Mouse (Mus musculus): Measurements from ENCODE around the gene Ttc26. TPM values are rescaled to one million over a fixed set of nuclear protein-coding genes. Genes with fewer than 3 reads are reported as not detected.
"Not testable (repeated sequence)": the region's sequence is repeated elsewhere in the genome, so short reads cannot be mapped to it uniquely, and the experiment has no call there.

Ttc26 gene
- polyA plus RNA-seq, 1 experiment from 2014 or later: 10.1 TPM

DNA sequence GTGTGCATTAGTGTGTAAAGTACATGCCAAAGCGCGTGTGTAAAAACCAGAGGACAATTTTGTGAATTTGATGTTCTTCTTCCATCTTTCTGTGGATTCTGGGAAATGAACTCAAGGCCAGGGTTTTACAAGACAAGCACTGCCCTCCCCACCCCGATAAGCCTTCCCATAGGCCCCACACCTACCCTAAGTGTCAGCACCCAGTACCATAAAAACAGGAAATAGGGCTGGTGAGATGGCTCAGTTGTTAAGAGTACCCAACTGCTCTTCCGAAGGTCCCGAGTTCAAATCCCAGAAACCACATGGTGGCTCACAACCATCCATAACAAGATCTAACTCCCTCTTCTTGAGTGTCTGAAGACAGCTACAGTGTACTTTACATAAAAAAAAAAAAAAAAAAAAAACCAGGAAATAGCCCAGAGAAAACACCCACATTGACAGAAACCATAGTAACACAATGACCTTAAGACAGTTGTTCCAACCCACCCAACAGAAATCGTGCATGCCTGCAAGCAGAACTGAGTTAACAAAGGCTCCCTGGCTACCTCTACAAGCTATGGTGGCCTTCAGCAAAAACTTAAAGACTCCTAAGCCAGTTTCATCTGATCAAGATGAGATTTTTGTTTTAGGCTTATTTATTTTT lies 32.3 kb upstream of the Ttc26 start:
- H3K4me1 ChIP-seq: peaks cover 10% of the 10 kb centered on the region; the same call in 1 of the 2 replicates
- peaks cover 24% of the 10 kb centered on the region for H3K27me3 ChIP-seq
- no peak overlapping the region for H3K4me3 ChIP-seq (replicated peaks)
- WGBS: 90% methylated on average over 6 of the region's 6 CpGs
- H3K4me2 ChIP-seq (replicated peaks): no peak overlapping the region
- no peaks in the 10 kb centered on the region for H3K36me3 ChIP-seq
- no peaks in the 10 kb centered on the region for H3K9me3 ChIP-seq (replicated peaks)
- no peak overlapping the region for H3K27ac ChIP-seq (replicated peaks)
- no peak for ATAC-seq (ENCODE audit: insufficient number of reproducible peaks, low FRiP score, low TSS enrichment, low read depth)
- no peak overlapping the region for H3K9ac ChIP-seq

DNA sequence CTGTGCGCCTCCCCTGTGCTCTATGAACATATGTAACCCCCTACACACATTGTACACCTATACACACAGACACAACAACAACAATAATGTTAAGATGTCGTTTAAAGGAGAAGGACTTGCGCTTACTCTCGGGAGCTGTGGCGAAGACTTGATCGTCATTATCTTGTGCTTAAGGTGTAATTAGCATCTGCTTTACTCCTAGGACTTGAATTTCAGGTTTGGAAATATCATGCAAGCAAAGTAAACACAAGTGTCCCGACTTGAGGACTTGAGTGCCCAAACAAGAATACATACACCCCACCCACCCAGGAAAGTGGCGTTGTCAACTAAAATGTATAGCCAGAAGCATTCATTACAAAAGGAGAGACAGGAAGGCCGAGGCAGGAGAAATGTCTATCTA lies 31.5 kb upstream of the Ttc26 start:
- Histone ChIP-seq H3K27me3 (peaks cover 30% of the 10 kb centered on the region), H3K9ac (no peak overlapping the region), H3K36me3 (no peaks in the 10 kb centered on the region), H3K9me3 (replicated peaks) (no peaks in the 10 kb centered on the region), H3K4me3 (replicated peaks) (no peak overlapping the region), H3K4me2 (replicated peaks) (no peak overlapping the region), H3K4me1 (peaks cover 17% of the 10 kb centered on the region), H3K27ac (replicated peaks) (no peak overlapping the region)
- 64% methylated on average over 9 of the region's 9 CpGs for WGBS
- no peak for ATAC-seq (ENCODE audit: insufficient number of reproducible peaks, low FRiP score, low TSS enrichment, low read depth)

DNA sequence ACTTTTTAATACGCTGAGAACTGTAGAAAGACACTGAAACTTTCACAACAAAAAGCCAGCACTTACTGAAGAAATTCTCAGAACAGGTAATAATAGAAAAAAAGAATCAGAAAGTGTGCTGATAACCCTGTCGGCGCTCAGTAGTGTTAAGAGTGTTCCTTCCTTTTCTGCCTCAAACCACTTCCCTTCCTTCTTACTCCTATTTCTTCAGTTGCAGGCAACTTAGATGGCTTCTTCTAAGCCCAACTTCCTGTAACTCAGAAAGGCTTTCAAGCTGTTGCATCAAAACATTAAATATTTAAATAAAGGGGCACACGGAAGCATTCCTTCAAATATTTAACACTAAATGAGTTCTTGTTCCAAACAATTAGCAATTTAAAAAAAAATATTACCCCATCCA lies 29.3 kb upstream of the Ttc26 start:
- Histone ChIP-seq H3K27ac (replicated peaks) (no peak overlapping the region), H3K4me3 (replicated peaks) (no peak overlapping the region), H3K9me3 (replicated peaks) (no peaks in the 10 kb centered on the region), H3K36me3 (no peaks in the 10 kb centered on the region), H3K4me2 (replicated peaks) (no peak overlapping the region), H3K27me3 (peaks cover 50% of the 10 kb centered on the region), H3K4me1 (peaks cover 21% of the 10 kb centered on the region), H3K9ac (no peak overlapping the region)
- ATAC-seq (ENCODE audit: insufficient number of reproducible peaks, low FRiP score, low TSS enrichment, low read depth): no peak
- 59% methylated on average over 4 of the region's 4 CpGs for WGBS

DNA sequence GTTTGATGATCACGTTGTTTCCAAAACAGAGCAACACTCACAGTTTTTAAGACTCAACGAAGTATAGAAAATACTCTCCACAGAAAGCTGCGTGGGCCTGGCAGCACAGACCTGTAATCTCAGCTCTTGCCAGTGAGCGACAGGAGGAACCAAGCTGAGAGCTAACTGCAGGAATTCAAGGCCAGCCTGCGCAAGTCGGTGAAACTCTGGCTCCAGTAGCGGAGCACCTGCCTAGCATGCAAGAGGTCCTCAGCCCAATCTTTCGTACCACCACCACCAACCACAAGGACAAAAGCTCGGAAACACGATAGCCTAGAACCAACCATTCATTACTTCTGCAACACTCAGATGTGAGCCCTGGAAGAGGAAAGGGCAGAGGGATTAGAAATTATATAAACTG lies 28.8 kb upstream of the Ttc26 start:
- Histone ChIP-seq H3K4me1 (peaks cover 21% of the 10 kb centered on the region), H3K27me3 (peaks cover 50% of the 10 kb centered on the region), H3K9me3 (replicated peaks) (no peaks in the 10 kb centered on the region), H3K9ac (no peak overlapping the region), H3K36me3 (no peaks in the 10 kb centered on the region), H3K27ac (replicated peaks) (no peak overlapping the region), H3K4me2 (replicated peaks) (no peak overlapping the region), H3K4me3 (replicated peaks) (no peak overlapping the region)
- no peak for ATAC-seq (ENCODE audit: insufficient number of reproducible peaks, low FRiP score, low TSS enrichment, low read depth)
- 21% methylated on average over 10 of the region's 10 CpGs for whole genome bisulfite sequencing

DNA sequence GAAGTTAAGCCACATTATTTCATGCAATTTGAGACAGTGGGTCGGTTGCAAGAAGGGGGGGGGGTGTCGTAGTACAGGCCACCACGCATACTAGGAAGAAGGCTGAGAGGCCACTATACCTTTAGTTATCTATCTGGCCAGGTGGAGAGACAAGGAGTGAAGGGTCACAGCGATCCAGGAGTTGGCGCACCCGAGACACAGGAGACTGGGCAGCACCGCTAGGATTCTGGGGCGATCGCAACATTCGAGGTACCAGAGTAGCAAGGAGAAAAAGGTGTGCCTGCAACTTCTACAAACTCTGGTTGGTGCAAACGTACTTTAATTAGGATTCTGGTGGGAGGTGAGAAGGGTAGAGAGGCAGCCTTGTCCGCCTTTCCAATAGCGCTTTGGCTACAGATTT lies 28.1 kb upstream of the Ttc26 start:
- Histone ChIP-seq H3K36me3 (no peaks in the 10 kb centered on the region), H3K9me3 (replicated peaks) (no peaks in the 10 kb centered on the region), H3K4me1 (peaks cover 21% of the 10 kb centered on the region), H3K27me3 (peaks cover 50% of the 10 kb centered on the region), H3K27ac (replicated peaks) (no peak overlapping the region), H3K4me3 (replicated peaks) (peak overlapping the region; percentile 72), H3K9ac (no peak overlapping the region), H3K4me2 (replicated peaks) (peak overlapping the region; percentile 81)
- WGBS: 5% methylated on average over 13 of the region's 13 CpGs
- ATAC-seq (ENCODE audit: insufficient number of reproducible peaks, low FRiP score, low TSS enrichment, low read depth): no peak

DNA sequence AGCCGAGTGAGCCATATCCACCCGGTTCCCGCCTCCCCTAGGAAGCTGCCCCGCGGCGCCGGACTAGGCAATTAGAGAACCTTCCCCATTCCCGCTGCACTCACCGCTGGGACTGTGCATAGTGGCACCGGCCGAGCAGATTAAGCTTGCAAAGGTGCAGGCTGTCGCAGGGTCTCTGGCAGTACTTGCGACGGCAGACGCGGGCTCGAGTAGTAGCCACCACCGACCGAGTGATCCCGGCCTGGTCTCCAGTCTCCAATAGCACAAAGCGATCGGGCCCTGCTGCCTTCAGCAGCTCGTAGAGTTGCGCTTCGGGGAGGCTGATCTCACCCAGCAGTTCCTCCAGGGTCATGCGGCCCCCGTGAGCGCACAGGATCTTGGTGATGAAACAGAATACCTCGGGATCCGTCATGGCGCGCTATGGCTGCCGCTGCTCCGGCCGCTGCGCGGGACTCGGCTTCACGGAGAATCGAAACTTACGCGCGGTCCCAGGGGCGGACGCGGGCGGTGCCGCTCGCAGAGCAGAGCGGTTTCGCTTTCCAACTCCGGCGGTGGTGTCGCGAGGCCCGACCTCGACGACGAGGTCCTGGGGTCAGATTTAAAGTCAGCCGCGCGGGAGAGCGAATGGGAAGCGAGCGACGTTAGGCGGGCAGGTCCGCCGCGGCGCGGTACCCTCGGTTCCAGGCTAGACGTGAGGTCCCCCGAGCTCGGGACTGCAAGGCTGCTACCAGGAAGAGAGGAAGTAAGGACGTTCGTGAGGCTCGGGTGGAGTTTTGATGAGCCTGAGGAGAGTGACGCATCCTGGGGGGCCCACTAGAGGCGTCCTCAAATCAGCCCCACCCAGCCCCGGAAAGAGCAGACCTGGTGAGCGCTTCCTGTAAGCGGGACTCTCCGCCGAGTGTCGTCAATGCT lies 27.2 kb upstream of the Ttc26 start, which contains the start of gene Zc3hav1:
Zc3hav1 (minus strand) TSS at position 793 of the 912 bp plus-strand sequence.
- peak; percentile 78 for ATAC-seq (ENCODE audit: insufficient number of reproducible peaks, low FRiP score, low TSS enrichment, low read depth)
- H3K27me3 ChIP-seq: peaks cover 50% of the 10 kb centered on the region
- peak within 1 kb of the TSS; percentile 34; the same call in 1 of the 2 replicates for H3K27ac ChIP-seq (replicated peaks)
- H3K4me3 ChIP-seq (replicated peaks): peak within 1 kb of the TSS; percentile 72
- H3K4me1 ChIP-seq: peaks cover 21% of the 10 kb centered on the region
- WGBS: under 1% methylated on average over 87 of the region's 87 CpGs
- H3K9ac ChIP-seq: peak within 1 kb of the TSS; percentile 35; the same call in 1 of the 2 replicates
- H3K9me3 ChIP-seq (replicated peaks): no peaks in the 10 kb centered on the region
- no peaks in the 10 kb centered on the region for H3K36me3 ChIP-seq
- peak within 1 kb of the TSS; percentile 81 for H3K4me2 ChIP-seq (replicated peaks)

DNA sequence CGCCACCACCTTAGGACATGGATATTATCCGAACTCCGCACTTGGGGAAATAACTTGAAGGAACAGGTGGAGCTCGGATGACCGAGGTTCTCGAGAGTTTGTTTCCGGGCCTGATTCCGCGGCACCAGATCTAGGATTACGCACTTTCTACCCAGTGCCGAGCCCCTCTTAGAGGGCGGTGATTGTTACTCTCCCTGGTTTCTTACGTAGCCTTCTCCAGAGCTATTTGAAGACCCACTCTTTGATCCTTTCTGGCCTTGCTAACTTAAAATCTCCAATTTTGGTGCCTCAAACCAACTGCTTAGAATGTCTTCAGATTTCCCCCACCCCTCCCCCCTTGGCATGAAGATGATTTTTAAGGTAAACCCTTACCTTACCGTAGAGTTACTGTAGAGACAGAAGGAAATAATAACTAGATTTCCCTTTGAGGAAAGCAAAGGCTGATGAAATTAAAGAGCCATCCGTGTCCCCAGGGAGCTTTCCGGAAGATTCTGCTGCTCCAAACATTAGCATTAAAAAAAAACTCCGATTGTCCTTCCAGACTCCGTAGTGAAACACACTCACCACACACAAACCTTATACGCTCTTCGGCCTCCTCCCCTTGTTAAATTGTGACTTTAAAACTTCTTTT lies 26.4 kb upstream of the Ttc26 start:
- Histone ChIP-seq H3K4me3 (replicated peaks) (peak overlapping the region; percentile 72), H3K9me3 (replicated peaks) (no peaks in the 10 kb centered on the region), H3K27ac (replicated peaks) (peak overlapping the region; percentile 34; the same call in 1 of the 2 replicates), H3K9ac (peak overlapping the region; percentile 35; the same call in 1 of the 2 replicates), H3K27me3 (peaks cover 50% of the 10 kb centered on the region), H3K4me1 (peaks cover 21% of the 10 kb centered on the region), H3K4me2 (replicated peaks) (peak overlapping the region; percentile 81), H3K36me3 (no peaks in the 10 kb centered on the region)
- ATAC-seq (ENCODE audit: insufficient number of reproducible peaks, low FRiP score, low TSS enrichment, low read depth): peak; percentile 44
- 4% methylated on average over 20 of the region's 20 CpGs for WGBS

DNA sequence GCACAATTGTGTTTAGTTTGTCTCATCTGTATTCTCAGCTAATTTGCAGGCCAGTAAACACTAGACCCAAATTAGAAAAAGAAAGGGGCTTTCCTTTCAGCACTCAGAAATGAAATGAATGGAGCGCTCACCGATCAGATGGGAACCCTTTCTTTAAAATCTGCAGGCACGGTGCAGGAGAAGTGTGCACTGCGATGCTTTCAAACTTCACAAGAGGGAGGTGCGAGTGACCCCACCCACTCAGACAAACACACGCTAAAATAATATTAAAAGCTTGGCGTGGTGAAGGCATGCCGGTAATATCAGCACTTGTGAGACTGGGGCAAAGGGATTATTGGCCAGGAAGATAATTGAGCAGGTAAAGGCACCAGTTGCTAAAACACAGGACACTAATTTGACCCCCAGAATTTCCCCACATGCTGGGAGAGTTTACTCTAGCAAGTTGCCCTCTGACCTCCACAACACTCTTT lies 25.9 kb upstream of the Ttc26 start:
- no peak for ATAC-seq (ENCODE audit: insufficient number of reproducible peaks, low FRiP score, low TSS enrichment, low read depth)

DNA sequence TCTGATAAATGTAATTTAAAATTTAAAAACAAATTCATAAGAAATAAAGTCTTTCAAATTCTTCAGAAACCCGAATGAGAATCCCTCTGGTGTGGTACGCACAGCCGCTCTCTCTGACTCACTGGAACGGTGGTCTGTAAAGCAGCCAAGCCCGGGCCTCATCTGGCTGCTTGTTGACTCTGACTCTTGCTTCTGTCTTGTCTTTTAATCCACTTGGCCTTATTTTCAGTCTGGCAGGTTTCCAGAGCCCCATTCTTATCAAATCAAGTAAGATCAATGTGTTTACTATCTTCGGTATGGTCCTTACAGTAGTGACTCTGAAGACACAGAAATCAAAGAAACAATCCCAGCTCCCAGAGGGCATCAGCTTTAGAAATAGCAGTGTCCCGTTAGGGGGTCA lies 25.4 kb upstream of the Ttc26 start:
- no peak overlapping the region for H3K4me2 ChIP-seq (replicated peaks)
- H3K27ac ChIP-seq (replicated peaks): no peak overlapping the region
- peaks cover 50% of the 10 kb centered on the region for H3K27me3 ChIP-seq
- no peaks in the 10 kb centered on the region for H3K36me3 ChIP-seq
- no peaks in the 10 kb centered on the region for H3K9me3 ChIP-seq (replicated peaks)
- no peak for ATAC-seq (ENCODE audit: insufficient number of reproducible peaks, low FRiP score, low TSS enrichment, low read depth)
- H3K4me1 ChIP-seq: peaks cover 21% of the 10 kb centered on the region
- H3K4me3 ChIP-seq (replicated peaks): no peak overlapping the region
- H3K9ac ChIP-seq: no peak overlapping the region
- 13% methylated on average over 7 of the region's 7 CpGs for WGBS

More for the DNA sequence above, 25.9 kb upstream of the Ttc26 start:
- Histone ChIP-seq H3K36me3 (no peaks in the 10 kb centered on the region), H3K9me3 (replicated peaks) (no peaks in the 10 kb centered on the region), H3K27ac (replicated peaks) (no peak overlapping the region), H3K9ac (no peak overlapping the region), H3K27me3 (peaks cover 50% of the 10 kb centered on the region), H3K4me2 (replicated peaks) (peak overlapping the region; percentile 81), H3K4me1 (peaks cover 21% of the 10 kb centered on the region), H3K4me3 (replicated peaks) (peak overlapping the region; percentile 72; the same call in 1 of the 2 replicates)
- WGBS: 7% methylated on average over 8 of the region's 8 CpGs

DNA sequence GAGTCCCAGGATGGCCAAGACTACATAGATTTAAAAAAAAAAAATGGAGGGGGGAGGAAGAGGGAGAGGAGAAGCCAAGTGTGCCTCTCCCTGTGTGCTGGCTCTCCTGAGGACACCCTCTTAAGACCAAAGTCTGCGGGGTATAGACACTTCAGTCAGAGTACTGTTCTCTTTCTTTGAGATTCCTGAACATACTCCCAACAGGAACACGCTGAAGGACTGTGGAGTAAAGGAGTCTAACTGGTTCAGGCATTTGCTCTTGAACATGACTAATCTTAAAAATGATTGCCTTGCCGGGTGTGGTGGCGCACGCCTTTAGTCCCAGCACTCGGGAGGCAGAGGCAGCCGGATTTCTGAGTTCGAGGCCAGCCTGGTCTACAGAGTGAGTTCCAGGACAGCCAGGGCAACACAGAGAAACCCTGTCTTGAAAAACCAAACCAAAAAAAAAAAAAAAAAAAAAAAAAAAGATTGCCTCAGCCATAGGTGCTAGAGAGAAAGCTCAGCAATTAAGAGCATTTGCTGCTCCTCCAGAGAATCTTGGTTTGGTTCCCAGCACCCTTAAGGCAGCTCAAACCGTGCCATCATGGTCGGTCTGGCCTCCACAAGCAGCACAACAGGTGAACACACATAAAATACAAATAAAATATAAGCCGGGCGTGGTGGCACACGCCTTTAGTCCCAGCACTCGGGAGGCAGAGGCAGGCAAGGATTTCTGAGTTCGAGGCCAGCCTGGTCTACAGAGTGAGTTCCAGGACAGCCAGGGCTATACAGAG lies 24.4 kb upstream of the Ttc26 start:
- not testable (repeated sequence) for ATAC-seq (ENCODE audit: insufficient number of reproducible peaks, low FRiP score, low TSS enrichment, low read depth); H3K36me3 ChIP-seq; H3K4me3 ChIP-seq (replicated peaks); H3K9me3 ChIP-seq (replicated peaks); H3K4me2 ChIP-seq (replicated peaks); H3K9ac ChIP-seq; H3K27ac ChIP-seq (replicated peaks)
- whole genome bisulfite sequencing: 71% methylated on average over 15 of the region's 15 CpGs
- H3K27me3 ChIP-seq: peaks cover 43% of the 10 kb centered on the region
- H3K4me1 ChIP-seq: peaks cover 21% of the 10 kb centered on the region

Measured in embryonic facial prominence, embryonic 15.5 days (tissue).